Mouse (Mus musculus) heart, embryonic 12.5 days (tissue): ENCODE data around the gene Mmrn2. TPM values are rescaled to one million over a fixed set of nuclear protein-coding genes. Genes with fewer than 3 reads are reported as not detected.
A peak's percentile ranks its signal among the peaks of the same experiment; 100 is the strongest.

Experiments used
- ATAC-seq: fragments of 200-750 bp; cut with Nextera tagmentation; 2 replicates; pipeline ENCODE4 v1.8.0; 2017; ENCODE audit warnings: moderate TSS enrichment, moderate library complexity; ENCODE audit not compliant: insufficient number of reproducible peaks, low FRiP score
- H3K27ac ChIP-seq: fragments of 300-500 bp; sonication (generic); 2 replicates; pipeline ENCODE4 v1.5.1; 2016; ENCODE audit warnings: mild to moderate bottlenecking, moderate library complexity; ENCODE audit not compliant: poor library complexity, severe bottlenecking
- H3K27me3 ChIP-seq: fragments of 300-500 bp; sonication (generic); replicated peaks from 2 replicates; pipeline ENCODE4 v1.6.1; 2016; ENCODE audit warnings: mild to moderate bottlenecking, moderate library complexity
- H3K36me3 ChIP-seq: fragments of 300-500 bp; sonication (generic); 2 replicates; pipeline ENCODE4 v1.6.1; 2016; ENCODE audit warnings: mild to moderate bottlenecking, moderate library complexity
- H3K4me1 ChIP-seq: fragments of 300-500 bp; sonication (generic); replicated peaks from 2 replicates; pipeline ENCODE4 v1.6.1; 2016; ENCODE audit warnings: mild to moderate bottlenecking
- H3K4me2 ChIP-seq: fragments of 300-500 bp; sonication (generic); 2 replicates; pipeline ENCODE4 v1.6.1; 2016; ENCODE audit warnings: mild to moderate bottlenecking, moderate library complexity
- H3K4me3 ChIP-seq: fragments of 300-500 bp; sonication (generic); 2 replicates; pipeline ENCODE4 v1.5.1; 2016; ENCODE audit warnings: mild to moderate bottlenecking
- H3K9ac ChIP-seq: fragments of 300-500 bp; sonication (generic); 2 replicates; pipeline ENCODE4 v1.6.1; 2016; ENCODE audit warnings: mild to moderate bottlenecking, moderate library complexity
- H3K9me3 ChIP-seq: fragments of 300-500 bp; sonication (generic); replicated peaks from 2 replicates; pipeline ENCODE4 v1.6.1; 2016; ENCODE audit warnings: mild to moderate bottlenecking, moderate library complexity
- WGBS: fragments of 180-500 bp; shearing (Covaris S2); methylation state at CpG from one replicate; pipeline ENCODE4 v1.1.7; 2016; 5-methylcytosine and 5-hydroxymethylcytosine counted together
- polyA plus RNA-seq: library from polyadenylated mRNA; unstranded; fragments of >200 nt; fragmentation: Nextera tagmentation; extraction: Ambion mirVana; gene quantifications from 2 replicates; pipeline ENCODE4 v1.2.1, GENCODE M21; 2016

Gene Mmrn2
- polyA plus RNA-seq, 1 experiment from 2014 or later: 31.3 TPM

DNA sequence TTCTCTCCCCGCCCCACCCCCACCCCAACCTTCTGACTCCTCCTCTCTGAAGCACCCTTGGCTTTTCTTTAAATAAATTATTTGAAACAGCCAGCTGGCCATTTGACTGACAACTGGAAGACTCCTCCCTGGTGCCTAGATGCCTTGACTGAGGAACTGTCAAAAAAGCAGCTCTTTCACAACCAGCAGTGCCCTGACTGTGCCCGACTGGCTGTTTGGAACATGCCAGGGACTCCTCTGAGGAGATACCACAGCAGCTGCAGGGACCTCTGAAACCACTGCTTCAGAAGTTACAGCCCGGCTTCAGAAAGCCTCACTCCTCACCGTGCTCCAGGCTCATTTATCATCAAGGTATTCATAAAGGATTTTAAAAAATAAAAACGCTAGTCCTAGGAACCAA, 69.1 kb downstream of the Mmrn2 start:
- Histone ChIP-seq H3K9ac (no peak overlapping the region), H3K4me3 (no peak overlapping the region), H3K36me3 (peaks cover 41% of the 10 kb centered on the region), H3K9me3 (no peaks in the 10 kb centered on the region), H3K27me3 (no peaks in the 10 kb centered on the region), H3K4me1 (peaks cover 23% of the 10 kb centered on the region), H3K4me2 (no peak overlapping the region), H3K27ac (no peak overlapping the region)
- ATAC-seq: no peak
- WGBS: 77% methylated on average over 5 of the region's 5 CpGs

DNA sequence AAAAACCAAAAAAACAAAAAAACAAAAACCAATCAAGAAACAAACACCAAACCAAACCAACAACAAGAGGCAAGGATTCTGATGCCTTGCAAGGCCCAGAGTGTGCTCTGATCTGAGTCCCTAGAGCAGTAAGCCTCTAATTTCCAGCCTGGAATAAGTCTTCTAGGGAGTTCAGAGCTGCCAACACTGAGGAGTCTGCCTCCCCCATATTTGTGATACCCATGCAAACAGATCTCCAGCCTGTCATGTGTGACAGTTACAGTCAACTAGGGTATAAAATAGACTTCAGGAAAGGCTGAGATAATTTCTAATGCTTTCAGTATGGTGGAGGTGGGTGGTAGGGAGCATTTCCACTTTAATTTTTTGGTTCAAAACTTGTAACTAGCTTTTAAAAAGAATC, 69.7 kb downstream of the Mmrn2 start:
- H3K27ac ChIP-seq: no peak overlapping the region
- no peak overlapping the region for H3K9ac ChIP-seq
- no peak for ATAC-seq
- H3K4me2 ChIP-seq: no peak overlapping the region
- no peaks in the 10 kb centered on the region for H3K27me3 ChIP-seq
- peaks cover 37% of the 10 kb centered on the region for H3K36me3 ChIP-seq
- H3K4me1 ChIP-seq: peaks cover 25% of the 10 kb centered on the region
- H3K9me3 ChIP-seq: no peaks in the 10 kb centered on the region
- H3K4me3 ChIP-seq: no peak overlapping the region

DNA sequence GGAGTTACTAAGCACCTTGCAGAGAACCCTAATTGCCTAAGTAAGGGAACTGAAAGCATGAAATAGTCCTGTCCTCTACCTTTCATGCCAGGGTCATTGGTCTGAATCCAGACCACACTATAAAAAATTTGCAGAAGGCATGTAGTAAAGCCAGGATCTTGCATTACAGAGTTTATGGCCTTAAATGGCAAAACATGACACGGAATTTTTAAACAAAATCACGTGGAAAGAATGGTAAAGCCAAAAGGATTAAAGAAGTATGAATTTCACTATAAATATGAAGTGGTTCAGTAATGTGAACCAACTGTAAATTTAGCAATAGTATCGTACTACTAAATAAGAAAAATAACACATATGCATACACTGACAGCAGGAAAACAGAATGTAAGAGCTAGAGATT, 70.1 kb downstream of the Mmrn2 start:
- Histone ChIP-seq H3K27ac (no peak overlapping the region), H3K36me3 (peaks cover 35% of the 10 kb centered on the region), H3K9ac (no peak overlapping the region), H3K27me3 (no peaks in the 10 kb centered on the region), H3K9me3 (no peaks in the 10 kb centered on the region), H3K4me1 (peaks cover 27% of the 10 kb centered on the region), H3K4me3 (no peak overlapping the region), H3K4me2 (no peak overlapping the region)
- no peak for ATAC-seq
- 88% methylated on average over 3 of the region's 3 CpGs for WGBS

DNA sequence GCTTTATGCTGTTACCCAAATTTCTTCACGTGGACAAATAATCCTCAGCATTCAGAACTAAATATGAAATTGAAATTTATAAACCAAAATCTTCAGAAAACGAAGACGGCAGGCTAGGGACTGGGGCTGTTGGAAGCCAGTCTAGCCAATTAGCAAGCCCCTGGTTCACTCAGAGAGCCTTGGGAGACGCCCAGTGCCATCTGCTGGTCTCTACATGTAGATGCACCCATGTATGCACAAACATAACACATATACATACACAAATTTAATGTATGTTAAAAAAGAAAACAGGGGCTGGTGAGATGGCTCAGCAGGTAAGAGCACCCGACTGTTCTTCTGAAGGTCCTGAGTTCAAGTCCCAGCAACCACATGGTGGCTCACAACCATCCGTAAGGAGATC, 71.4 kb downstream of the Mmrn2 start:
- no peaks in the 10 kb centered on the region for H3K27me3 ChIP-seq

DNA sequence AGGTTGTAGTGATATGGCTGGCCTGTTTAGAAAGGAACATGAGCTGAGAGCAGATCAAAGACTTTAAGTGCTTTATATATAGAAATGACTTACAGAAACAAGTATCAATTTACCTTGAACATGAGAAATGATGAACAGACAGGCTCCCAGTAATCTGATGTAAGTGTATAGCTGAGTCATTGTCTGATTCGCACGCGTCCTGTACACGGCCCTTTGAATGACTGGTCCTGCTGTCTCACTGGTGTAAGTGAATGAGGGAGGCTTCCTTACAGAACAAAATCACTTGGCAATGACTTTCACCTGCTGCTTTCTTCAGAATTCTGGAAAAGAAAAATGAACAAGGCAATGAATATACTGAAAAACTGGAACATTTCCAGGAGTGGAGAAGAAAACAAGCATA, 72.4 kb downstream of the Mmrn2 start:
- H3K4me3 ChIP-seq: no peak overlapping the region
- no peaks in the 10 kb centered on the region for H3K9me3 ChIP-seq
- peaks cover 26% of the 10 kb centered on the region for H3K36me3 ChIP-seq
- H3K9ac ChIP-seq: no peak overlapping the region
- WGBS: 75% methylated on average over 4 of the region's 4 CpGs
- H3K4me1 ChIP-seq: peaks cover 24% of the 10 kb centered on the region
- no peaks in the 10 kb centered on the region for H3K27me3 ChIP-seq
- no peak overlapping the region for H3K4me2 ChIP-seq
- no peak for ATAC-seq
- no peak overlapping the region for H3K27ac ChIP-seq

More for the DNA sequence above, 71.4 kb downstream of the Mmrn2 start:
- Histone ChIP-seq H3K9me3 (no peaks in the 10 kb centered on the region), H3K4me3 (no peak overlapping the region), H3K36me3 (peaks cover 29% of the 10 kb centered on the region), H3K4me2 (no peak overlapping the region), H3K4me1 (peaks cover 24% of the 10 kb centered on the region), H3K27ac (no peak overlapping the region), H3K9ac (no peak overlapping the region)
- ATAC-seq: no peak
- WGBS: 93% methylated on average over 6 of the region's 6 CpGs

DNA sequence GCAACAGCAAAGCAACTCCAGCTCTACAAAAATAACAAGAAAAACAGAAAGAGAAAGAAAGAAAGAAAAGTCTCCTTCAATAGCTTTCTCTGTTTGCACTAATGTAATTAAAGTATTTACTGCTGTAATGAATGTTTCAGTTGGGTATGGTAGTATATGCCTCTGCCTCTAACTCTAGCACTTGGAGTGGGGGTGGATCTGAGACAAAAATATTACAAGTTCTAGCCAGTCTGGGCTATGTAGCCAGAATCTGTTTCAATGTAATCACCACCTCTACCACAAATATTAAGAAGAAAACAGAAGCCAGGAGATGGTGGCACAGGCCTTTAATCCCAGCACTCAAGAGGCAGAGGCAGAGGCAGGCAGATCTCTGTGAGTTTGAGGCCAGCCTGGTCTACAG, 73.1 kb downstream of the Mmrn2 start:
- H3K4me2 ChIP-seq: no peak overlapping the region
- H3K4me3 ChIP-seq: no peak overlapping the region
- H3K27ac ChIP-seq: no peak overlapping the region
- H3K9ac ChIP-seq: no peak overlapping the region
- peaks cover 22% of the 10 kb centered on the region for H3K36me3 ChIP-seq
- peaks cover 27% of the 10 kb centered on the region for H3K4me1 ChIP-seq
- no peaks in the 10 kb centered on the region for H3K27me3 ChIP-seq
- no peaks in the 10 kb centered on the region for H3K9me3 ChIP-seq
- no peak for ATAC-seq

DNA sequence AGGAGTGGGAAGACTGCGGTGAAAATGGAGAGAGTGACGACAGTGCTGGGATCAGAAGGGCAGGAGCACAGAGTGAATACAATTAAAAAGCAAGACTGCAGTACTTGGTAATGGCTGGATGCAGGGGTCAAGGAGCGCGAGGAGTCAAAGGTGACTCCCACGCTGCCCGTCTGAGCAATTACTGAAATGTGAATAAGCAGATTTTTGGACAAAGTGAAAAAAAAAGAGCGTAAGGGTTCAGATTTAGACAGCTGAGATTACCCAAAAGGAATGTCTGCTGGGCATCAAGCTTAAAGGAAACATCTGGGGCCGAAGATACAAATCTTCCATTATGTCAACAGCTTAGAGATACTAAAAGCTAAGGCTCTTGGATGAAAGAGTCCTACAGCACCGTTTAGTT, 74.5 kb downstream of the Mmrn2 start:
- H3K4me1 ChIP-seq: peaks cover 33% of the 10 kb centered on the region
- H3K9me3 ChIP-seq: no peaks in the 10 kb centered on the region
- H3K4me2 ChIP-seq: no peak overlapping the region
- no peak overlapping the region for H3K9ac ChIP-seq
- H3K36me3 ChIP-seq: peaks cover 27% of the 10 kb centered on the region
- no peak overlapping the region; the same call in 1 of the 2 replicates for H3K27ac ChIP-seq
- no peaks in the 10 kb centered on the region for H3K27me3 ChIP-seq
- 40% methylated on average over 9 of the region's 9 CpGs for WGBS
- no peak overlapping the region for H3K4me3 ChIP-seq
- no peak; the same call in 1 of the 2 replicates for ATAC-seq

DNA sequence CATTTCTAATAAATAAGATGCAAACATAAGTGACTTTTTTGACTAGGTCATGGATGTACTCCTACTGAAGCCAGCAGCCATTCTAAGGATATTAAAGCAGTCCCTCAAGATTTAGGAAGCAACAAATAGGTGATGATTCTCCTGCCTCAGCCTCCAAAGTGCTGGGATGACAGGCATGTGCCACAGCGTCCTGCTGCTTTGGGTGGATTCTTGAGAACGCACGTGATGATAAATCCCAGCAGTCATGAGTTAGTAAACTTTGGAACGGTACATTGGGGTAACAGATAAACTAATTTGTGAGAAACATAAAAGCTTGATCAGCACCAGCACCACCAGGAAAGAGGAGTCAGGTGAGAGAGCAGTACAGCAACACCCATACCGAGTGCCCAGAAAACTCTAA, 75.2 kb downstream of the Mmrn2 start:
- Histone ChIP-seq H3K4me1 (peaks cover 33% of the 10 kb centered on the region), H3K36me3 (peaks cover 30% of the 10 kb centered on the region), H3K4me2 (no peak overlapping the region), H3K27ac (0 out of 2 replicates have a peak overlapping the region, but pooled peaks have one; percentile 43), H3K9me3 (no peaks in the 10 kb centered on the region), H3K9ac (no peak overlapping the region), H3K4me3 (no peak overlapping the region), H3K27me3 (no peaks in the 10 kb centered on the region)
- 72% methylated on average over 5 of the region's 5 CpGs for WGBS
- no peak for ATAC-seq

DNA sequence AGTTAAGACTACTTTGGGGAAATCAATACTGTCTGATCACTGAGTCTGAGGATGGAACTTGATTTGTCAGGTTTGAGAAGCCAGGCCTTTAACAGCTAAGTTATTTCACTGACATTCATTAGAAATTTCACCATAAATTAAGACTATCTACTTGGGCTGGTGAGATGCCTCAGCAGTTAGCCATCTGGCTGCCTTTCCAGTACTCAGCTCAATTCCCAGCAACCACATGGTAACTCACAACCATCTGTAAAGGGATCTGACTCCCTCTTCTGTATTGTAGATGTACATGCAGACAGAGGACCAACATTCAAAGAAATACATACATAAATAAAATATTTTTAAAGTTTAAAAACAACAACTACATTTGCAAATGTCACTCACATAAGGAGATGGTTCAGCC, 76.6 kb downstream of the Mmrn2 start:
- Histone ChIP-seq H3K4me2 (no peak overlapping the region), H3K4me1 (peaks cover 33% of the 10 kb centered on the region), H3K4me3 (no peak overlapping the region), H3K27ac (no peak overlapping the region), H3K27me3 (no peaks in the 10 kb centered on the region), H3K9me3 (no peaks in the 10 kb centered on the region), H3K36me3 (peaks cover 26% of the 10 kb centered on the region), H3K9ac (no peak overlapping the region)
- no peak for ATAC-seq

DNA sequence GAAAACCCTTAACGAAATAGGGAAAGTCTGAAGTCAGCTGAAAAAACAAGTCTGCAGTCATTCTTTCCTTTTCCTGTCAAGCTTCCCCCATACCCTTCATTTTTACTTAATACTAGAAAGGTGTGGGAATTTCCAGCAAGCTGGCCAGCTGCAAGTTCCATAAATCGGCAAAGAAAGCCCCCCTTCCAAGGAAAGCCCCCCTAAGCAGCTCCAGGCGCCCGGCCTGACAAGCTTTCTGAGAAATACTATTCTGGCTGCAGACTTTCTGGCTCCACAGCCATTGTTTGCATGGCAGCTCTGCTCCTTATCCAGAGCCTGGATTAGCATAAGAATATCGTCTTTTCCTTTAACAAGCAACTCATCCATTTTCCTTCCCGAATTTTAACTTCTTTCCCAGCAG, 78.4 kb downstream of the Mmrn2 start:
- no peak for ATAC-seq
- WGBS: 24% methylated on average over 6 of the region's 6 CpGs
- H3K27me3 ChIP-seq: no peaks in the 10 kb centered on the region
- H3K4me3 ChIP-seq: no peak overlapping the region
- H3K4me2 ChIP-seq: no peak overlapping the region
- H3K36me3 ChIP-seq: peaks cover 28% of the 10 kb centered on the region
- 0 out of 2 replicates have a peak overlapping the region, but pooled peaks have one; percentile 1 for H3K9ac ChIP-seq
- H3K9me3 ChIP-seq: no peaks in the 10 kb centered on the region
- H3K4me1 ChIP-seq: peaks cover 33% of the 10 kb centered on the region
- peak overlapping the region; percentile 61 for H3K27ac ChIP-seq
